ENCODE assay signal across 13 mouse cellular contexts in the genomic region with DNA sequence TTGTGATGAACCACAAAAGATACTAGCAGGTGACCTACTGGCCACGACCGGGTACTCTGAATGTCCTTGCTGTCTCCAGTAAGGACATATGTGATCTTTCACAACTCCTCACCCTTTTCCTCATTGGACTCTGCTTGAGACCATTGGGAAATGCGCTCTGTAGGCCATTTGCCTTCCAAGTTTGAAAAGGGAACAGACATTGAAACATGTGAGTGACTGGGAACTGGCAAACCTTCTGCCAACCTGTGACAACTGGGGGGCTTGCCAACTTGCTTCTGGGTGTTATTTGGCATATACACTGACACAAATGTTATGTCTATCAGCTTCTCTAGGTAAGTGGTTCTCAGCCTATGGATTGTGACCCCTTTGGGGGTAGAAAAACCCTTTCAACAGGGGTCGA.
DNase-seq lines count a peak whose midpoint lies in the region.
"Had no signal": no experiment of that assay in that cellular context is flagged by ENCODE, and none has a peak within 500 bp of the region (broad histone marks: within the 10 kb centered on the region; RNA-seq: fewer than 3 reads in every experiment).

No protein-coding gene starts in this region.

- peak; percentile 32 to 43 for DNase-seq in cerebellum, adult 18-20 months
- no peak for DNase-seq in cerebellum, adult 11 months
- DNase-seq in adrenal gland, postnatal 25 days, result peak; percentile 24
- peak; percentile 82 to 88 for DNase-seq in cerebellum, postnatal 10 days
- peak; percentile 48 to 53 for DNase-seq in layer of hippocampus, adult 8-10 months (ENCODE audit: low spot score in 2 of 2)
- DNase-seq in spleen, adult 12 weeks (ENCODE audit: low spot score), result no peak
- no peak for DNase-seq in kidney, adult 18-20 months
- DNase-seq: B cell, adult 2 months; gastrocnemius, adult 2 months; kidney, postnatal 14 days; lung, adult 18-20 months; lung, postnatal 4 days; retina, postnatal 1 day had no signal

Comparison
In these comparisons a context has a peak if more than half of its experiments do, and no peak if none do; other contexts are left out.
1. DNase-seq: peak in cerebellum, adult 18-20 months (2 of 2), adrenal gland, postnatal 25 days (single experiment), cerebellum, postnatal 10 days (2 of 2) and layer of hippocampus, adult 8-10 months (2 of 2); none in cerebellum, adult 11 months (single experiment), spleen, adult 12 weeks (single experiment) and kidney, adult 18-20 months (single experiment).